Comparison of ENCODE assay signal across 22 mouse cellular contexts in genomic region chr2:122762991-122763390, GRCm38 (mm10).
"Had no signal": no experiment of that assay in that cellular context is flagged by ENCODE, and none has a peak within 500 bp of the region (broad histone marks: within the 10 kb centered on the region; RNA-seq: fewer than 3 reads in every experiment).

No protein-coding gene starts in this region.

- H3K27ac ChIP-seq: limb, embryonic 12.5 days; limb, embryonic 15.5 days; liver, embryonic 15.5 days; lung, embryonic 15.5 days; midbrain, embryonic 12.5 days; midbrain, embryonic 15.5 days; neural tube, embryonic 12.5 days; neural tube, embryonic 15.5 days; stomach, postnatal 0 days had no signal

- H3K36me3 ChIP-seq: limb, embryonic 12.5 days; limb, embryonic 15.5 days; liver, embryonic 15.5 days; lung, embryonic 15.5 days; midbrain, embryonic 12.5 days; midbrain, embryonic 15.5 days; neural tube, embryonic 12.5 days; neural tube, embryonic 15.5 days had no signal

- H3K9ac ChIP-seq: limb, embryonic 12.5 days; limb, embryonic 15.5 days; liver, embryonic 15.5 days; lung, embryonic 15.5 days; midbrain, embryonic 12.5 days; midbrain, embryonic 15.5 days; neural tube, embryonic 12.5 days; neural tube, embryonic 15.5 days had no signal

- H3K27me3 ChIP-seq: lung, embryonic 15.5 days had no signal

- H3K9me3 ChIP-seq: limb, embryonic 12.5 days; limb, embryonic 15.5 days; liver, embryonic 15.5 days; lung, embryonic 15.5 days; midbrain, embryonic 12.5 days; midbrain, embryonic 15.5 days; neural tube, embryonic 12.5 days; neural tube, embryonic 15.5 days had no signal

- ATAC-seq: intestine, postnatal 0 days; midbrain, embryonic 15.5 days had no signal

- H3K4me3 ChIP-seq: limb, embryonic 12.5 days; limb, embryonic 15.5 days; liver, embryonic 15.5 days; lung, embryonic 15.5 days; midbrain, embryonic 12.5 days; midbrain, embryonic 15.5 days; neural tube, embryonic 12.5 days; neural tube, embryonic 15.5 days had no signal

- H3K4me2 ChIP-seq: limb, embryonic 12.5 days; limb, embryonic 15.5 days; liver, embryonic 11.5 days; liver, embryonic 15.5 days; lung, embryonic 15.5 days; midbrain, embryonic 12.5 days; midbrain, embryonic 15.5 days; neural tube, embryonic 12.5 days; neural tube, embryonic 15.5 days had no signal

- DNase-seq: kidney, adult 8-10 months; left cerebral cortex, postnatal 4 days; lung, adult 18-20 months; lung, postnatal 10 days; lung, postnatal 4 days; right cerebral cortex, adult 18-20 months; right cerebral cortex, postnatal 14 days; right cerebral cortex, postnatal 4 days; thymus, adult 2 months; thymus, postnatal 14 days; thymus, postnatal 4 days had no signal

- H3K4me1 ChIP-seq: limb, embryonic 12.5 days had no signal
